Mouse (Mus musculus) spleen, embryonic (tissue): ENCODE data around the gene Zbtb5.
"Not testable (repeated sequence)": the region's sequence is repeated elsewhere in the genome, so short reads cannot be mapped to it uniquely, and the experiment has no call there.

ENCODE experiments used
- CTCF ChIA-PET: fragments of 350-600 bp; sonication (Branson Sonifier 250); formaldehyde crosslinking; loops from one replicate; lab custom pipeline; 2022; lab: Charles Lee

The Zbtb5 gene

GRCm38 (mm10) chr4:44973450-44973849, 38.8 kb downstream of the Zbtb5 start:
- CTCF ChIA-PET, result interaction anchor here (0.6 kb wide), 2 partner anchors 9 to 122 kb away, joined by 3 to 4 read pairs; no protein-coding TSS in a partner anchor

- CTCF ChIA-PET, result interaction anchor here (0.6 to 1.4 kb wide), 4 partner anchors 11 to 403 kb away, joined by 3 read pairs; no protein-coding TSS in a partner anchor
Observed at GRCm38 (mm10) chr4:44970612-44971110, 41.6 kb downstream of the Zbtb5 start.

- CTCF ChIA-PET, result interaction anchor here (0.5 to 1.4 kb wide), 4 partner anchors 277 to 402 kb away, joined by 3 read pairs; no protein-coding TSS in a partner anchor
Observed at GRCm38 (mm10) chr4:44970056-44970455, 42.2 kb downstream of the Zbtb5 start.

- CTCF ChIA-PET, result interaction anchor here (0.6 to 1.1 kb wide), 4 partner anchors 14 to 108 kb away, joined by 3 to 5 read pairs (median 4); no protein-coding TSS in a partner anchor
Observed at GRCm38 (mm10) chr4:44967402-44967801, 44.8 kb downstream of the Zbtb5 start.

GRCm38 (mm10) chr4:44965736-44966135, 46.5 kb downstream of the Zbtb5 start:
- CTCF ChIA-PET, result interaction anchor here (0.6 kb wide), 1 partner anchor 58 kb away, joined by 3 read pairs; no protein-coding TSS in a partner anchor

- CTCF ChIA-PET, result interaction anchor here (0.7 kb wide), 3 partner anchors 8 to 303 kb away, joined by 4 to 8 read pairs (median 7); no protein-coding TSS in a partner anchor
Observed at GRCm38 (mm10) chr4:44965175-44965574, 47.0 kb downstream of the Zbtb5 start.

GRCm38 (mm10) chr4:44963156-44963555, 49.1 kb downstream of the Zbtb5 start:
- CTCF ChIA-PET, result no interaction called here

GRCm38 (mm10) chr4:44959220-44959619, 53.0 kb downstream of the Zbtb5 start:
- CTCF ChIA-PET, result no interaction called here

GRCm38 (mm10) chr4:44958776-44959175, 53.4 kb downstream of the Zbtb5 start:
- CTCF ChIA-PET, result no interaction called here

- CTCF ChIA-PET, result no interaction called here
Observed at GRCm38 (mm10) chr4:44953041-44953440, 59.2 kb downstream of the Zbtb5 start.

- CTCF ChIA-PET, result interaction anchor here (0.5 kb wide), 1 partner anchor 1080 kb away, joined by 4 read pairs; no protein-coding TSS in a partner anchor
Observed at GRCm38 (mm10) chr4:44948314-44948713, 63.9 kb downstream of the Zbtb5 start.

GRCm38 (mm10) chr4:44947464-44947863, 64.7 kb downstream of the Zbtb5 start:
- CTCF ChIA-PET, result no interaction called here

GRCm38 (mm10) chr4:44946126-44946525, 66.1 kb downstream of the Zbtb5 start:
- CTCF ChIA-PET, result not testable (repeated sequence)

- CTCF ChIA-PET, result interaction anchor here (0.7 kb wide), 2 partner anchors 209 to 322 kb away, joined by 5 to 6 read pairs; no protein-coding TSS in a partner anchor
Observed at GRCm38 (mm10) chr4:44944426-44945075, 67.7 kb downstream of the Zbtb5 start.

GRCm38 (mm10) chr4:44943480-44943879, 68.7 kb downstream of the Zbtb5 start:
- CTCF ChIA-PET, result no interaction called here

GRCm38 (mm10) chr4:44942237-44942636, 70.0 kb downstream of the Zbtb5 start:
- CTCF ChIA-PET, result interaction anchor here (0.5 kb wide), 1 partner anchor 59 kb away, joined by 4 read pairs; no protein-coding TSS in a partner anchor
